Comparison of ENCODE assay signal across 24 mouse cellular contexts in the genomic region with DNA sequence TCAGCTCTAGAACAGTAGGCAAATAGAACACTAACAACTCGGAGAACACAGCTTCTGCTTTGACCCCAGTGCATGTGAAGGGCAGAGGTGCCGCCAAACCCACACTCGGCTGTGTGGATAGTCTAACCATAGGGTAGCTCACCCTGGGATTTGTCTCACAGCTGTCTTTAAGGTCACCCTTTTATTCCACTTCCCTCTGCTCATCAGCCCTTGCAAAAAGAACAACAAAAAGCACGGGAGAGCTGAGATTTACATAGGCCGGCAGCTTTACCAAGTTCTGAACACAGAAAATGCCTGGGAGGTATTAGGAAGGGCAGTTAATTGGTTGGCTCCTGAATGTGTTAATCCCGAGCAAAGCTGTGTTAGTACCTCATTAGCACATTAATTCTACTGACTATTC. TPM values are rescaled to one million over a fixed set of nuclear protein-coding genes. Genes with fewer than 3 reads are reported as not detected.
DNase-seq lines count a peak whose midpoint lies in the region; ATAC-seq and TF ChIP-seq lines count a peak whose summit lies in the region.
"Had no signal": no experiment of that assay in that cellular context is flagged by ENCODE, and none has a peak within 500 bp of the region (broad histone marks: within the 10 kb centered on the region; RNA-seq: fewer than 3 reads in every experiment).

No protein-coding gene starts in this region.

- H3K9me3 ChIP-seq in hindbrain, embryonic 14.5 days (ENCODE audit: control insufficient read depth, low read length), result no peaks in the 10 kb centered on the region
- no peaks in the 10 kb centered on the region for H3K9me3 ChIP-seq in hindbrain, postnatal 0 days (ENCODE audit: low read length)
- no peaks in the 10 kb centered on the region for H3K9me3 ChIP-seq in forebrain, embryonic 16.5 days (ENCODE audit: control insufficient read depth, low read length)
- H3K9me3 ChIP-seq in midbrain, embryonic 16.5 days (replicated peaks; ENCODE audit: control insufficient read depth, low read length, poor library complexity, severe bottlenecking), result no peaks in the 10 kb centered on the region
- H3K9me3 ChIP-seq: embryonic facial prominence, embryonic 13.5 days; heart, embryonic 13.5 days; hindbrain, embryonic 10.5 days; neural tube, embryonic 13.5 days; stomach, embryonic 15.5 days had no signal

- no peak overlapping the region for H3K9ac ChIP-seq in hindbrain, embryonic 14.5 days
- no peak overlapping the region for H3K9ac ChIP-seq in hindbrain, postnatal 0 days (replicated peaks; ENCODE audit: low read length)
- no peak overlapping the region for H3K9ac ChIP-seq in forebrain, embryonic 16.5 days (replicated peaks; ENCODE audit: low read depth, low read length)
- no peak overlapping the region for H3K9ac ChIP-seq in midbrain, embryonic 16.5 days (ENCODE audit: low read depth, low read length)
- H3K9ac ChIP-seq: embryonic facial prominence, embryonic 13.5 days; heart, embryonic 13.5 days; liver, postnatal 0 days; neural tube, embryonic 13.5 days; stomach, embryonic 15.5 days had no signal

- H3K4me1 ChIP-seq in hindbrain, embryonic 14.5 days (replicated peaks; ENCODE audit: control insufficient read depth, insufficient read depth, low read length), result peaks cover 13% of the 10 kb centered on the region
- H3K4me1 ChIP-seq in hindbrain, postnatal 0 days (ENCODE audit: insufficient read depth, low read length), result peaks cover 9% of the 10 kb centered on the region
- peaks cover 27% of the 10 kb centered on the region for H3K4me1 ChIP-seq in forebrain, embryonic 16.5 days (replicated peaks; ENCODE audit: control insufficient read depth, insufficient read depth, low read length)
- peaks cover 31% of the 10 kb centered on the region for H3K4me1 ChIP-seq in midbrain, embryonic 16.5 days (ENCODE audit: control insufficient read depth, insufficient read depth, low read length)

- no peak for ATAC-seq in hindbrain, embryonic 14.5 days (ENCODE audit: low FRiP score)
- no peak for ATAC-seq in hindbrain, postnatal 0 days
- ATAC-seq in forebrain, embryonic 16.5 days, result peak; percentile 61; the same call in 1 of the 2 replicates
- no peak for ATAC-seq in midbrain, embryonic 16.5 days

- H3K4me2 ChIP-seq in hindbrain, embryonic 14.5 days (replicated peaks), result no peak overlapping the region
- no peak overlapping the region for H3K4me2 ChIP-seq in hindbrain, postnatal 0 days (ENCODE audit: low read depth, low read length)
- H3K4me2 ChIP-seq in forebrain, embryonic 16.5 days (ENCODE audit: low read length), result no peak overlapping the region
- H3K4me2 ChIP-seq in midbrain, embryonic 16.5 days (ENCODE audit: low read length), result no peak overlapping the region
- H3K4me2 ChIP-seq: embryonic facial prominence, embryonic 13.5 days; heart, embryonic 13.5 days; neural tube, embryonic 13.5 days; stomach, embryonic 15.5 days had no signal

- H3K27ac ChIP-seq in hindbrain, embryonic 14.5 days, result no peak overlapping the region
- no peak overlapping the region for H3K27ac ChIP-seq in hindbrain, postnatal 0 days
- 0 out of 2 replicates have a peak overlapping the region, but pooled peaks have one; percentile 26 for H3K27ac ChIP-seq in forebrain, embryonic 16.5 days (ENCODE audit: low read length)
- H3K27ac ChIP-seq in midbrain, embryonic 16.5 days (ENCODE audit: low read length), result peak overlapping the region; percentile 50
- H3K27ac ChIP-seq: embryonic facial prominence, embryonic 13.5 days; heart, embryonic 13.5 days; hindbrain, embryonic 10.5 days; layer of hippocampus, adult 2 months; neural tube, embryonic 13.5 days; stomach, embryonic 15.5 days had no signal

- TF ChIP-seq POLR2A in brain, embryonic 14.5 days (IDR thresholded peaks at IDR 0.05; ENCODE audit: borderline replicate concordance, extremely low read depth, insufficient read depth, insufficient read length, poor library complexity, severe bottlenecking), result no peak

- no peaks in the 10 kb centered on the region for H3K36me3 ChIP-seq in hindbrain, embryonic 14.5 days (replicated peaks; ENCODE audit: control insufficient read depth, insufficient read depth)
- H3K36me3 ChIP-seq in hindbrain, postnatal 0 days (ENCODE audit: insufficient read depth, low read length), result no peaks in the 10 kb centered on the region
- H3K36me3 ChIP-seq in forebrain, embryonic 16.5 days (ENCODE audit: control insufficient read depth, insufficient read depth), result no peaks in the 10 kb centered on the region
- H3K36me3 ChIP-seq in midbrain, embryonic 16.5 days (ENCODE audit: control insufficient read depth, insufficient read depth, low read length), result no peaks in the 10 kb centered on the region
- H3K36me3 ChIP-seq: embryonic facial prominence, embryonic 13.5 days; G1E; heart, embryonic 13.5 days; hindbrain, embryonic 10.5 days; neural tube, embryonic 13.5 days; stomach, embryonic 15.5 days had no signal

- no peak overlapping the region for H3K4me3 ChIP-seq in hindbrain, embryonic 14.5 days (replicated peaks; ENCODE audit: low read length)
- no peak overlapping the region for H3K4me3 ChIP-seq in hindbrain, postnatal 0 days (ENCODE audit: low read length)
- no peak overlapping the region for H3K4me3 ChIP-seq in forebrain, embryonic 16.5 days (replicated peaks; ENCODE audit: low read length)
- H3K4me3 ChIP-seq in midbrain, embryonic 16.5 days (ENCODE audit: low read depth, low read length), result no peak overlapping the region
- H3K4me3 ChIP-seq: embryonic facial prominence, embryonic 13.5 days; heart, embryonic 13.5 days; hindbrain, embryonic 10.5 days; layer of hippocampus, adult 2 months; neural tube, embryonic 13.5 days; stomach, embryonic 15.5 days had no signal

- H3K27me3 ChIP-seq in hindbrain, embryonic 14.5 days (ENCODE audit: control insufficient read depth, insufficient read depth, low read length), result no peaks in the 10 kb centered on the region
- H3K27me3 ChIP-seq in hindbrain, postnatal 0 days (ENCODE audit: insufficient read depth, low read length), result no peaks in the 10 kb centered on the region
- H3K27me3 ChIP-seq in forebrain, embryonic 16.5 days (replicated peaks; ENCODE audit: control insufficient read depth, insufficient read depth, low read length), result no peaks in the 10 kb centered on the region
- H3K27me3 ChIP-seq in midbrain, embryonic 16.5 days (ENCODE audit: control insufficient read depth, insufficient read depth, low read depth, low read length), result no peaks in the 10 kb centered on the region
- H3K27me3 ChIP-seq: embryonic facial prominence, embryonic 13.5 days; heart, embryonic 13.5 days; neural tube, embryonic 13.5 days; stomach, embryonic 15.5 days had no signal

- 15% methylated on average over 6 of the region's 6 CpGs for WGBS in hindbrain, embryonic 14.5 days
- 32% methylated on average over 6 of the region's 6 CpGs for WGBS in hindbrain, postnatal 0 days
- WGBS in forebrain, embryonic 16.5 days, result 4% methylated on average over 6 of the region's 6 CpGs
- 12% methylated on average over 6 of the region's 6 CpGs for WGBS in midbrain, embryonic 16.5 days

- peak; percentile 39 for DNase-seq in hindbrain, embryonic 14.5 days (ENCODE audit: low spot score)
- DNase-seq in hindbrain, postnatal 0 days (ENCODE audit: low spot score), result no peak
- DNase-seq in brain, embryonic 14.5 days (ENCODE audit: low read depth), result peak; percentile 91
- no peak for DNase-seq in adrenal gland, adult 2 months
- DNase-seq in left cerebral cortex, adult 9 months (ENCODE audit: low spot score in 2 of 2), result no peak
- no peak for DNase-seq in right cerebral cortex, postnatal 4 days
- DNase-seq: adrenal gland, adult 8-10 months; cerebellum, postnatal 14 days; kidney, adult 2 months; kidney, postnatal 10 days; left cerebral cortex, postnatal 4 days; liver, postnatal 0 days; lung, postnatal 10 days; right cerebral cortex, postnatal 25 days; thymus, adult 18-20 months had no signal

- TF ChIP-seq CTCF in hindbrain, postnatal 0 days (IDR thresholded peaks at IDR 0.05; ENCODE audit: low read depth), result no peak
- no peak for TF ChIP-seq CTCF in brain, embryonic 14.5 days (IDR thresholded peaks at IDR 0.05; ENCODE audit: borderline replicate concordance, extremely low read depth, insufficient read depth, insufficient read length)

RNA-seq across cellular contexts. Expression of gene Ier5, which starts 12.1 kb away (rescaled TPM):
- 10.5 and 13.0 TPM in 2 replicates for polyA plus RNA-seq in hindbrain, embryonic 14.5 days (2014; fragmentation: Nextera tagmentation; extraction: Ambion mirVana)
- 51.4 and 60.5 TPM in 2 replicates for total RNA-seq in hindbrain, postnatal 0 days (2014; rRNA removed)
- polyA plus RNA-seq in hindbrain, postnatal 0 days (2015; fragmentation: Nextera tagmentation; extraction: Ambion mirVana), result 5.2 and 5.7 TPM in 2 replicates
- polyA plus RNA-seq in brain, embryonic 14.5 days (2012; rRNA removed), result 34.8 and 52.4 TPM in 2 replicates
- 9.3 and 12.6 TPM in 2 replicates for polyA plus RNA-seq in forebrain, embryonic 16.5 days (2015; fragmentation: Nextera tagmentation; extraction: Ambion mirVana)
- polyA plus RNA-seq in midbrain, embryonic 16.5 days (2015; fragmentation: Nextera tagmentation; extraction: Ambion mirVana), result 4.8 and 4.9 TPM in 2 replicates
- 10 to 100 TPM in 1 of 2 experiments, 1 to 10 TPM in 1; 6.3 to 10.7 TPM for total RNA-seq in adrenal gland, adult 2 months (2021)
- 13.9 and 21.4 TPM in 2 replicates for polyA plus RNA-seq in adrenal gland, adult 2 months (2012; rRNA removed)

RNA-seq across cellular contexts. Expression of gene Mr1, which starts 35.1 kb away (rescaled TPM):
- 2.0 and 2.4 TPM in 2 replicates for polyA plus RNA-seq in hindbrain, embryonic 14.5 days (2014; fragmentation: Nextera tagmentation; extraction: Ambion mirVana)
- 4.7 and 8.4 TPM in 2 replicates for total RNA-seq in hindbrain, postnatal 0 days (2014; rRNA removed)
- polyA plus RNA-seq in hindbrain, postnatal 0 days (2015; fragmentation: Nextera tagmentation; extraction: Ambion mirVana), result 2.7 and 3.0 TPM in 2 replicates
- polyA plus RNA-seq in brain, embryonic 14.5 days (2012; rRNA removed), result 0.64 and 1.7 TPM in 2 replicates
- polyA plus RNA-seq in forebrain, embryonic 16.5 days (2015; fragmentation: Nextera tagmentation; extraction: Ambion mirVana), result 0.92 and 1.5 TPM in 2 replicates
- polyA plus RNA-seq in midbrain, embryonic 16.5 days (2015; fragmentation: Nextera tagmentation; extraction: Ambion mirVana), result 1.3 and 1.6 TPM in 2 replicates
- 10 to 100 TPM; 29.2 to 30.6 TPM for total RNA-seq in adrenal gland, adult 2 months (2021)
- polyA plus RNA-seq in adrenal gland, adult 2 months (2012; rRNA removed), result 3.8 and 4.4 TPM in 2 replicates

RNA-seq across cellular contexts. Expression of gene Stx6, which starts 47.0 kb away (rescaled TPM):
- polyA plus RNA-seq in hindbrain, embryonic 14.5 days (2014; fragmentation: Nextera tagmentation; extraction: Ambion mirVana), result 113 and 117 TPM in 2 replicates
- 77.1 and 84.2 TPM in 2 replicates for total RNA-seq in hindbrain, postnatal 0 days (2014; rRNA removed)
- polyA plus RNA-seq in hindbrain, postnatal 0 days (2015; fragmentation: Nextera tagmentation; extraction: Ambion mirVana), result 81.2 and 82.2 TPM in 2 replicates
- 115 and 116 TPM in 2 replicates for polyA plus RNA-seq in brain, embryonic 14.5 days (2012; rRNA removed)
- polyA plus RNA-seq in forebrain, embryonic 16.5 days (2015; fragmentation: Nextera tagmentation; extraction: Ambion mirVana), result 121 and 125 TPM in 2 replicates
- 94.0 and 111 TPM in 2 replicates for polyA plus RNA-seq in midbrain, embryonic 16.5 days (2015; fragmentation: Nextera tagmentation; extraction: Ambion mirVana)
- total RNA-seq in adrenal gland, adult 2 months (2021), result 10 to 100 TPM; 50.7 to 58.4 TPM
- 84.3 and 92.3 TPM in 2 replicates for polyA plus RNA-seq in adrenal gland, adult 2 months (2012; rRNA removed)

Comparison
In these comparisons a context has a peak if more than half of its experiments do, and no peak if none do; other contexts are left out.
1. DNase-seq: peak in hindbrain, embryonic 14.5 days (single experiment) and brain, embryonic 14.5 days (single experiment); none in hindbrain, postnatal 0 days (single experiment), adrenal gland, adult 2 months (single experiment), left cerebral cortex, adult 9 months (0 of 2) and right cerebral cortex, postnatal 4 days (single experiment).
2. H3K27ac ChIP-seq: peak in forebrain, embryonic 16.5 days (single experiment) and midbrain, embryonic 16.5 days (single experiment); none in hindbrain, embryonic 14.5 days (single experiment) and hindbrain, postnatal 0 days (single experiment).